Mouse (Mus musculus) heart, adult 2 months (tissue): ENCODE measurements at regions not wholly inside any gene's neighbourhood (a gene's known extent, or its start where the extent isn't known, plus 50 kb on each side); places are given as distances from the start of the nearest gene placed in this dataset.

Source experiments
- DNase-seq, 2 experiments: peaks; one replicate each; pipeline ENCODE4 v3.0.0; 2021
- H3K27ac ChIP-seq: fragments of 200-600 bp; 2 replicates; pipeline ENCODE4 v1.8.1; 2022
- H3K27me3 ChIP-seq: fragments of 200-500 bp; 2 replicates; pipeline ENCODE4 v1.6.1; 2012; ENCODE audit warnings: mild to moderate bottlenecking, low read length, inconsistent platforms, mixed read lengths; ENCODE audit not compliant: control insufficient read depth, insufficient read depth
- H3K36me3 ChIP-seq: fragments of 200-500 bp; 2 replicates; pipeline ENCODE4 v1.6.1; 2012; ENCODE audit warnings: low read length, inconsistent platforms; ENCODE audit not compliant: control insufficient read depth, insufficient read depth
- H3K4me1 ChIP-seq: fragments of 200-500 bp; 2 replicates; pipeline ENCODE4 v1.6.1; 2011; ENCODE audit warnings: low read length; ENCODE audit not compliant: control insufficient read depth, insufficient read depth
- H3K4me3 ChIP-seq: fragments of 200-600 bp; 2 replicates; pipeline ENCODE4 v1.8.1; 2022
- H3K79me2 ChIP-seq: fragments of 200-500 bp; replicated peaks from 2 replicates; pipeline ENCODE4 v1.6.1; 2012; ENCODE audit warnings: mild to moderate bottlenecking, inconsistent platforms, low read length, moderate library complexity, mixed read lengths; ENCODE audit not compliant: control insufficient read depth, insufficient read depth
- H3K9ac ChIP-seq: fragments of 200-500 bp; 2 replicates; pipeline ENCODE4 v1.6.1; 2012; ENCODE audit warnings: low read depth, mild to moderate bottlenecking, control low read depth, inconsistent platforms, low read length, mixed read lengths
- CTCF ChIP-seq: fragments of 200-600 bp; IDR thresholded peaks from 2 replicates; pipeline ENCODE4 v1.8.1; 2022; ENCODE audit warnings: antibody characterized with exemption, mild to moderate bottlenecking, moderate library complexity
- EP300 ChIP-seq: fragments of 200-500 bp; IDR thresholded peaks from 2 replicates; pipeline ENCODE4 v1.6.1; 2011; ENCODE audit warnings: low read depth, low read length, control low read depth; ENCODE audit not compliant: insufficient read depth
- POLR2A ChIP-seq: fragments of 200-500 bp; IDR thresholded peaks from 2 replicates; pipeline ENCODE4 v1.6.1; 2011; ENCODE audit warnings: mild to moderate bottlenecking, low read depth, low read length, control low read depth; ENCODE audit not compliant: insufficient read depth
- WGBS: fragments of 180-500 bp; shearing (Covaris S2); methylation state at CpG from one replicate; pipeline ENCODE4 v1.1.7; 2018; 5-methylcytosine and 5-hydroxymethylcytosine counted together
- intact Hi-C: fragments of 180-260 bp; cut with DNase I; formaldehyde crosslinking; loops from one replicate; pipeline ENCODE4 v1.15.1; 2025

DNA sequence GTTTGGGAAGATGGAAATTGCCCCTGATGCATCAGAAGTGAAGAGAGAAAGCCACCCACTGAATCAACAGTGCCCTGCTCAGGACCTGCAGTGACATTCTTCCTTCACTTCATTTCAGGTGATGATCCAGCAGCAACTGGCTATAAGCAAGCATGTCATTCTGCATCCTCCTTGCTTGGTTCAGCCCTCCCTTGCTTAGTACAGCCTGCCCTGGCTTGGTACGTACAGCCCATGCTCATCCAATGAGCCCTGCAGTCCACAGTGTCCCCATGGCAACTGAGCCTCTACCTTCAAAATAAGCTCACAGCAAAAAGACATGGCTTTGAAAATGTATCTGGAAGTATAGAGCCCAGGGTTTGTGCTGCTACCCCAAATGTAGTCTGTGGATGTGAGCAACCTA lies 181.4 kb upstream of the Bmp4 start:
- DNase-seq: no peak
- Histone ChIP-seq H3K4me3 (no peak overlapping the region), H3K36me3 (no peaks in the 10 kb centered on the region), H3K9ac (no peak overlapping the region), H3K27ac (no peak overlapping the region), H3K27me3 (no peaks in the 10 kb centered on the region), H3K4me1 (no peaks in the 10 kb centered on the region), H3K79me2 (no peaks in the 10 kb centered on the region)
- WGBS: 79% methylated on average over 1 of the region's 1 CpGs
- TF ChIP-seq POLR2A: no peak
- TF ChIP-seq EP300: no peak
- no peak for TF ChIP-seq CTCF
- intact Hi-C loops: no loop called here

DNA sequence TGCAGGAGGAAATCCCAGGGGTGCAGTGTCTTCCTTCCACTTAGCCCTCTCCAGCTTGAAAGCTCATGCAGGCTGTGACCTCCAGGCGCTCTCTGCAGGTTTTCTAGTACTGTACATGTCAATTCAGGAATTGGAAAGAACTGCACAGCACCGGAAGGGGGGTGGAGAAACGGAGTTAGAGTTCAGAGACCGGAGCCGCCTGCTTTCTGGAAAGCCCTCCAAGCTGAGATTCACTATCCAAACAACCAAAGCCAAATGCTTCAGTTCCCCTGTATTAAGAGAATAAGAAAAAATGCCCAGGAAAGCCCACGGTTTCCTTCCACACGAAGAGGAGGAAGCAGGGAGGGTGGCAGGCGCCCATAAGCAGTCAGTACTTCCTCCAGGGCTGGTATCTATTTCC lies 178.8 kb upstream of the Bmp4 start:
- no peak overlapping the region for H3K4me3 ChIP-seq
- H3K4me1 ChIP-seq: no peaks in the 10 kb centered on the region; the same call in 1 of the 2 replicates
- H3K36me3 ChIP-seq: no peaks in the 10 kb centered on the region
- intact Hi-C loops: loop anchor here (5.0 to 10.0 kb wide), 3 partner anchors 153 to 694 kb away; partner anchors contain the start of gene Bmp4
- no peaks in the 10 kb centered on the region for H3K27me3 ChIP-seq
- 45% methylated on average over 8 of the region's 8 CpGs for WGBS
- H3K9ac ChIP-seq: no peak overlapping the region
- no peaks in the 10 kb centered on the region for H3K79me2 ChIP-seq
- H3K27ac ChIP-seq: no peak overlapping the region
- no peak for DNase-seq
- TF ChIP-seq POLR2A (no peak), EP300 (no peak), CTCF (no peak)

DNA sequence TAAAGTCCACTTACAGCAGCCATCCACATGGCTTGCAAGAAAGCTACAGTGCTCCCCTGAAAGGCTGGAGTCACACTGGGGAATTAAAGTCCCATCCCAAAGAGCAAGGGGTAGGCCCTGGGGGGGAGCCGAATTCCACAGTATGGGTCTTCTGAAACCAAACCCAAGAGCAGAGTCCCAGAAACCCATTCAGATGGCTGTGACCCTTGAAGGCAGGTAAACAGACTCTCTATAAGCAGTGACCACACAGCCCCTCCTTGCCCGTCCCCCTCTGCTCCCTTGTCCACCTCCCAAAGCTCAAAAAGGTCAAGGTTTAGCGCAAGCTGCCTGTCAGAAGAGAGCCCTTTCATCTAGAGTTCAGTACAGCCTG lies 176.9 kb upstream of the Bmp4 start:
- Histone ChIP-seq H3K9ac (no peak overlapping the region), H3K27me3 (no peaks in the 10 kb centered on the region), H3K4me1 (no peaks in the 10 kb centered on the region; the same call in 1 of the 2 replicates), H3K4me3 (no peak overlapping the region), H3K27ac (no peak overlapping the region), H3K36me3 (no peaks in the 10 kb centered on the region), H3K79me2 (no peaks in the 10 kb centered on the region)
- intact Hi-C loops: loop anchor here (5.0 to 10.0 kb wide), 3 partner anchors 155 to 693 kb away; partner anchors contain the start of gene Bmp4
- DNase-seq: no peak
- WGBS: 84% methylated on average over 3 of the region's 3 CpGs
- TF ChIP-seq EP300: no peak
- TF ChIP-seq POLR2A: no peak
- TF ChIP-seq CTCF: no peak

DNA sequence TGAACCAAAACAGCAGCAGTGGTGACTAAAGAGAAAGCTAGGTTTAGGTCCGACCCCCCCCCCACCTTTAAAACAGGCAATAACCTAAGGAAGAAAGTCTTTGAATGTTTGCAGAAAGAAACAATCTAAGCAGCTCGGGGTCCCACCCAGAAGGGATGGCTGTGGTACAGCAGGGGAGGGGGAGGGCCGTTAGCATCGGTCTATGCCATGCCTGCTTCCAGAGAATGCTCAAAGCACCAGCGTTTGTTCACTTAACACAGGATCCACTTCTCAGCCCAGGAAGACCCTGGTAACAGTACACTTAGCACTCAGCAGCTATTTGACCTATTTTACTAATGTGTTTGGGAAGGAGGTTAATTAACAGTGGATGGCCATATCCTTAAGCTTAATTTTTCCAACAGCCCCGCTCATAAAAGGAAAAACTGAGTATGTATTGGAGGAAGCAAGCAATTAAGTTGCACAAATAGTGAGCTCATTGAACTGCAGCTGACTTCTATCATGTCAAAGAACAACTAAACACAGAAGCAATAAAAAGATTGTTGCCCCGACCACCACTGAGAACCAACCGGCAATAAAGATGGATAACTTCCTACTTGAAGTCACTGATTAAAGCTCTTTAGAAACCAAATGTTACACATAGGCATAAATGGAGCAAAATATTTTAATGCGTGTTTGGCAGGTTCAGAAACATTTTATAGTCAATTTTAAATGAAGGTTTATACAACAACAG lies 176.4 kb upstream of the Bmp4 start:
- intact Hi-C loops: loop anchor here (5.0 to 10.0 kb wide), 3 partner anchors 155 to 692 kb away; partner anchors contain the start of gene Bmp4
- WGBS: 61% methylated on average over 9 of the region's 9 CpGs
- Histone ChIP-seq H3K9ac (no peak overlapping the region), H3K36me3 (no peaks in the 10 kb centered on the region), H3K4me1 (no peaks in the 10 kb centered on the region; the same call in 1 of the 2 replicates), H3K79me2 (no peaks in the 10 kb centered on the region), H3K4me3 (no peak overlapping the region), H3K27me3 (no peaks in the 10 kb centered on the region), H3K27ac (no peak overlapping the region)
- no peak for DNase-seq
- TF ChIP-seq POLR2A (no peak), CTCF (no peak), EP300 (no peak)

DNA sequence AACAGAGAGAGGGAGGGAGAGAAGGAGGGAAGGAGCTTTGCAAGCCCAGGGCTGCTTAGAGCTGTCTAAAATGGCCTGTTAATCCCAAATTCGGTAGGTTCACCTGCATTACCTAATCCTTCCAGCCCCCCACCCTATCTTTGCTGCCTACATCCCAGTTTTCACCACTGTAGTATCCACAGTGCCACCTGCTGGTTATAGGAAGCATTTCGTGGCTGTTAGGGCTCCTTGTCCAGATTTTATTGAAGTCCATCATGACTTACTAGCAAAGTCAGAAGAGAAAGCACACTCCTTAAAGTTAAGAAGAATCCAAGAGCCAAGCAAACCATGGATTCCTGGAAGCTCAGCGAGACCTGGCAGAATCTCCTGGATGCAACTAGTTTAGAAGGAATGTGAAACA lies 174.5 kb upstream of the Bmp4 start:
- intact Hi-C loops: loop anchor here (1.0 to 10.0 kb wide), 5 partner anchors 137 to 690 kb away; partner anchors contain the start of gene Bmp4
- H3K9ac ChIP-seq: no peak overlapping the region
- H3K36me3 ChIP-seq: no peaks in the 10 kb centered on the region

DNA sequence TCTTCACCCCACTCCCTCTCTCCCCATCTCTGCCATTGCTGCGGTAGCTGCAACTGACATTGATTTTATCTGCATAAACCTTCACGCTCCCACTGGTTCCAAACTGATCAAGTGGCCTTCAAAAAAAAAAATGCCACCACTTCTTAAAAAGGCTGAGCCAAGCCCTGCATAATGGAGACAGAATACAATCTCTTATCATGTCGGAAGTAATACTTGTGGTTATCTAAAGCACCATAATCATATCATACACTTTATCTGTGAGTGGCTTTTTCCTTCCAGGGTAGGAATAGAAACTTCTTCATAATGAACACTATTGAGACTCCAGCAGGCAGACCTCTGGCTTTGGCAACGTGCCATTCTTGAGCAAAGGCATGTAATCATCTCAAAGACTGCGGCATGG lies 171.5 kb upstream of the Bmp4 start:
- Histone ChIP-seq H3K4me3 (no peak overlapping the region), H3K27me3 (no peaks in the 10 kb centered on the region), H3K27ac (no peak overlapping the region), H3K4me1 (no peaks in the 10 kb centered on the region; the same call in 1 of the 2 replicates), H3K9ac (no peak overlapping the region), H3K79me2 (no peaks in the 10 kb centered on the region), H3K36me3 (no peaks in the 10 kb centered on the region)
- no peak for DNase-seq
- TF ChIP-seq CTCF (no peak), POLR2A (no peak), EP300 (no peak)
- intact Hi-C loops: loop anchor here (5.0 to 10.0 kb wide), 3 partner anchors 140 to 687 kb away; partner anchors contain the start of gene Bmp4
- 48% methylated on average over 5 of the region's 5 CpGs for WGBS

More for the DNA sequence above, 174.5 kb upstream of the Bmp4 start:
- Histone ChIP-seq H3K27me3 (no peaks in the 10 kb centered on the region), H3K27ac (no peak overlapping the region), H3K79me2 (no peaks in the 10 kb centered on the region), H3K4me1 (no peaks in the 10 kb centered on the region; the same call in 1 of the 2 replicates), H3K4me3 (no peak overlapping the region)
- peak; percentile 34 to 42 for DNase-seq
- TF ChIP-seq EP300 (no peak), POLR2A (no peak), CTCF (peak; percentile 89)
- 15% methylated on average over 3 of the region's 3 CpGs for WGBS
